Mouse (Mus musculus): Measurements from ENCODE around the gene Alkbh7. TPM values are rescaled to one million over a fixed set of nuclear protein-coding genes. Genes with fewer than 3 reads are reported as not detected.

The Alkbh7 gene
- polyA plus RNA-seq, 1 experiment: 8.6 TPM

DNA sequence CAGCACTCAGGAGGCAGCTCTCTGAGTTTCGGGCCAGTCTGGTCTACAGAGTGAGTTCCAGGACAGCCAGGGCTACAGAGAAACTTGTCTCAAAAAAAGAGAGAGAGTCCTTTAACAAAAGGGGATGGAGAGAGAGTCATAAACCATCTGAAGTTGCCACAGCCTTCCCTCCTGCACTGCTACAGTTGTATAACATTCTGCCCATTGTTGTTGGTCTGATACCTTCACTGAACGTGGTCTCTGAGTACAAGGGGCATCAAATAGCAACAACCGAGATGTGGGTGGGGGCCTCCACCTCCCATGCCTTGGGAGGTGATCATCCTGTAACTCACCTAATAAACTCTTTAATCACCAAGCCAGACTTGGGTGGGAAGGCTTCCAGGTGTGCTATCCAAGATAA lies 11.5 kb upstream of the Alkbh7 start:
- no peak overlapping the region for H3K27ac ChIP-seq (ENCODE audit: insufficient read depth, low read length)

DNA sequence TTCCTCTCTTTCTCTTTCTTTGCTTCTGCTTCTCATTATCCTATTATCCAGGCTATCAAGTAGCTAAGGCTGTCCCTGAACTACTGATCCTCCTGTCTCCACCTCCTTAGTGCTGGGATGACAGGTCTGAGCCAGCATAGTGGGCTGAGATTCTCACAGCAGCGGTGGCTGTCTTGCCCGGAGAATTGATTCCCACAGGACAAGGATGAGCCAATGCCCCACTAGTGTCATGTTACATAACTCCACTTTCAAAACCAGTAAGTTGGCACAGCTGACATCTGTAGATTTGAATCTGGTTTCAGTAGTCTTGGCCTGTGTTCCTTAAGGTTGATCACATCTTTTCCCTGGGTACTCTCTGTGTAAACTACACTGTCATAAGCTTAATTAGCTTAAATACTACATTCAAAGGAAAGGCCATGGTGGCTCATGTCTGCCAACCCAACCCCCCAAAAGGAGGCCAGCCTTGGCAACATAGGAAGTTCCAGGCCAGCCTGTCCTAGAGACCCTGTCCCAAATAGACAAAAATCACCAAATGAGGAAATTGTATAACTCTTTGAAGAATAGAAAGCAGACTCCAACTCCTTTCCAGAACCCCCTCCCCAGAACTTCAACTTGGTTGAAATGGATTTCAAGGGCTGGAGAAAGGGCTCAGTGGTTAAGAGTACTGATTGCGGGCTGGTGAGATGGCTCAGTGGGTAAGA lies 10.9 kb upstream of the Alkbh7 start:
- TF ChIP-seq POLR2A (IDR thresholded peaks at IDR 0.05; ENCODE audit: low read depth, low read length) (no peak), CTCF (IDR thresholded peaks at IDR 0.05; ENCODE audit: borderline replicate concordance, insufficient read depth, low read length) (no peak)
- Histone ChIP-seq H3K27ac (ENCODE audit: insufficient read depth, low read length) (no peak overlapping the region), H3K4me3 (ENCODE audit: insufficient read depth, low read length) (no peak overlapping the region), H3K4me1 (ENCODE audit: control insufficient read depth, insufficient read depth, low read length) (no peaks in the 10 kb centered on the region)

More for the DNA sequence above, 11.5 kb upstream of the Alkbh7 start:
- Histone ChIP-seq H3K4me1 (ENCODE audit: control insufficient read depth, insufficient read depth, low read length) (no peaks in the 10 kb centered on the region), H3K4me3 (ENCODE audit: insufficient read depth, low read length) (no peak overlapping the region)
- TF ChIP-seq POLR2A (IDR thresholded peaks at IDR 0.05; ENCODE audit: low read depth, low read length): no peak
- TF ChIP-seq CTCF (IDR thresholded peaks at IDR 0.05; ENCODE audit: borderline replicate concordance, insufficient read depth, low read length): no peak

DNA sequence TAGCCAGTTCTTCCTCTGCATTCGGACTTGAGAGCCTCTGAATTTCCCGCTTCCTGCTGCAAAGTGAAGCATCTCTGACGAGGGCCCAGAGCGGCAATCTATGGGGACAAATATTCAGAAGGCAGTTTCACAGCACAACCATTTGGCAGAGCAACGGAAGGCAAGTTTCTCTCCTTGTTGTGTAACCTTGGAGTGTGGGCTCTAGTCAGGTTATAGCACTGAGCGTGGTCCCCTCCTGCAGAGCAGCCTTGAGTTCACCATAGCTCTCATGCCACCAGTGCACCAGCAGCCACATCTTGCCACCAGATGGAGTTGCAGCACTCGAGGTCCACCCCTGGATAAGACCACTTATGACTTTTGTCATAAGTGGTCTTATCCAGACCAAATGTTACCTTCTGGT lies 8.7 kb upstream of the Alkbh7 start:
- TF ChIP-seq POLR2A (IDR thresholded peaks at IDR 0.05; ENCODE audit: low read depth, low read length) (no peak), CTCF (IDR thresholded peaks at IDR 0.05; ENCODE audit: borderline replicate concordance, insufficient read depth, low read length) (no peak)
- no peak overlapping the region for H3K4me3 ChIP-seq (ENCODE audit: insufficient read depth, low read length)
- no peaks in the 10 kb centered on the region for H3K4me1 ChIP-seq (ENCODE audit: control insufficient read depth, insufficient read depth, low read length)
- H3K27ac ChIP-seq (ENCODE audit: insufficient read depth, low read length): no peak overlapping the region

DNA sequence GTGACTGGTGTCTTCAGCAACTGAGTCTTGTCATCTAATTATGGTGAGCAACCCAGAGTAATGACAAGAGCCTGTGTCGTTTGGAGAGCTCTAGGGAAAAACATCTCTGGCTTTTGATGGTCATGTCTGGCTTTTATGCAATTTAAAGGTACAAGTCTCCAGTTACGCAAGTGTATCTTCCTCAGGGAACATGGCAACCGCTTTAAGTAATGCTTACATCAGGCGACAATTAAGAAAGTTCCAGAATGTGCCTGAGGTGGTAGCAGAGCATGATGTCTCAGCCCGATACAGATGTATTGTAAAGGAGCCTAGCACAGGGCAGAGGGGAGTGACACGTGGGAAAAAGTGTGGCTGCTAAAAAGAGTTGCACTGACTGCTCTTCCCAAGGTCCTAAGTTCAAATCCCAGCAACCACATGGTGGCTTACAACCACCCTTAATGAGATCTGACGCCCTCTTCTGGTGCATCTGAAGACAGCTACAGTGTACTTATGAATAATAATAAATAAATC lies 8.2 kb upstream of the Alkbh7 start:
- TF ChIP-seq CTCF (IDR thresholded peaks at IDR 0.05; ENCODE audit: borderline replicate concordance, insufficient read depth, low read length) (no peak), POLR2A (IDR thresholded peaks at IDR 0.05; ENCODE audit: low read depth, low read length) (no peak)
- Histone ChIP-seq H3K4me3 (ENCODE audit: insufficient read depth, low read length) (no peak overlapping the region), H3K4me1 (ENCODE audit: control insufficient read depth, insufficient read depth, low read length) (no peaks in the 10 kb centered on the region), H3K27ac (ENCODE audit: insufficient read depth, low read length) (no peak overlapping the region)

DNA sequence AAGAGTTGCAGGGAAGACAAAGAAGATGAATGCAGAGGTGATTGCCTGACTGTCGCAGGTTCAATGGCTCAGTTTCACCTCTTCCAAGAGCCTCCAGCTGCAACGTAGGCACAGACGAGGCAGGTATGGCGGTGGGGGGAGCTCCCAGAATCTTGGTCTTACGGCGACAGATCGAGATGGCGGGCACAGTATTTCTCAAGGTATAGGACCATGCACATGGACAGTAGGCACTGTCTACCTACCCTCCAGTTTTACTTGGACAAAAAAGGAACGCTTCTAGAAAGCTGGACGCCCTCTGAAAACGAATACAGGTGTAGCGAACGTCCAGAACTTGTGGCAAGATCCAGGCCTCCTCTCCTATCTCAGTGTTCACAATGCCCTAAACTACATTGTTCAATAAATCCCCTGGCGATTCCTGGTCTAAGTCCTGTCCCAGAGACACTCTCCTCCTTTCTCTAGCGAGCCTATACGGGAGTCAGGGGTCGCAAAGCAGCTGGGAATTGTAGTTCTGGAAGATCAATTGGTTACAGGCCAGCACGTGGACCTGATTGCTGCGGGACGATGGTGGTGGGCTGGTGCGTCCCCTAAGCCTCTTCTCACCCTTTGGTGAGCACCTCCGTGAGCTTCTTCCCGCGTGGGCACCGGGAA lies 7.5 kb upstream of the Alkbh7 start:
- peak; percentile 76; the same call in 1 of the 2 replicates for TF ChIP-seq POLR2A (IDR thresholded peaks at IDR 0.05; ENCODE audit: low read depth, low read length)
- no peak for TF ChIP-seq CTCF (IDR thresholded peaks at IDR 0.05; ENCODE audit: borderline replicate concordance, insufficient read depth, low read length)
- Histone ChIP-seq H3K4me3 (ENCODE audit: insufficient read depth, low read length) (peak overlapping the region; percentile 66), H3K27ac (ENCODE audit: insufficient read depth, low read length) (peak overlapping the region; percentile 34; the same call in 1 of the 2 replicates), H3K4me1 (ENCODE audit: control insufficient read depth, insufficient read depth, low read length) (no peaks in the 10 kb centered on the region)

DNA sequence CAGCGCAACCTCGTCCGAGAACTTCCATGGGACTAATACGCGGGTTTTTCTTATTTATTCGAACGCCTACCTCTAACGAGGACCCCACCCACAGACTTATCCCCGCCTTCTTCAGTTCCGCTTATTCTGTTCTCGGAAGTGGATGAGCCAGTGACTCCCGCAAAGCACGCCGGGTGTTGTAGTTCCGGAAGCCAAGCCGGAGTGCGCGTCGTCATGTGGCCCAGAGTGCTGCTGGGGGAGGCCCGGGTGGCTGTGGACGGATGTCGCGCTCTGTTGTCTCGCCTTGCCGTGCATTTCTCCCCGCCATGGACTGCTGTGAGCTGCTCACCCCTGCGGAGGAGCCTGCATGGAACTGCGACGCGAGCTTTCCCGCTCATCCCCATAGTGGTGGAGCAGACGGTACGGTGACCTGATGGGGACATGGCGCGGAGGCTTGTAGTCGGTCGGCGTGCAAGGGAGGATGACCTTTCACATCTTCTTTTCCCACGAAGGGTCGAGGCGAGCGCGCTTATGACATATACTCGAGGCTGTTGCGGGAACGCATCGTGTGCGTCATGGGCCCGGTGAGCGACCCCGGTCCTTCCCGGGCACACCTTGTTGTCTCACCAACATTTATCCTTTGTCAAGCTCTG lies 6.9 kb upstream of the Alkbh7 start, which contains the start of gene Clpp:
Clpp (plus strand) TSS at position 191 of the 632 bp plus-strand sequence.
- Histone ChIP-seq H3K27ac (ENCODE audit: insufficient read depth, low read length) (peak within 1 kb of the TSS; percentile 34; the same call in 1 of the 2 replicates), H3K4me1 (ENCODE audit: control insufficient read depth, insufficient read depth, low read length) (no peaks in the 10 kb centered on the region)

DNA sequence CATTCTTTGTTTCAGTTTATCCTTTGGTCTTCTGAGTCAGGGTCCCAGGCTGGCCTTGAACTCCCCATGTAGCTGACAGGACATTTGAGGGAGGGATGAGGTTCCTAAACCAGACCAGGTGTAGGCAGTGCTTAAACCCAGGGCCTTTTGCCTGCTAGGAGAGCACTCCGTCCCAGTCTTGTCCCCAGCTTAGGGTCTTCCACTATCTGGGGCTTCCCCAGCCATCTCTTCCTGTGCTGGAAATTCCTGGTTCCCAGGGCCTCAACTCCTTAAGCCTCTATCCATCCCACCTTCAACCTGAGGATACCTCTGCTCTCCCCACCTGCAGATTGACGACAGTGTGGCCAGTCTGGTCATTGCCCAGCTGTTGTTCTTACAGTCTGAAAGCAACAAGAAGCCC lies 6.2 kb upstream of the Alkbh7 start:
- TF ChIP-seq CTCF (IDR thresholded peaks at IDR 0.05; ENCODE audit: borderline replicate concordance, insufficient read depth, low read length) (no peak), POLR2A (IDR thresholded peaks at IDR 0.05; ENCODE audit: low read depth, low read length) (no peak)
- no peak overlapping the region for H3K27ac ChIP-seq (ENCODE audit: insufficient read depth, low read length)
- peak overlapping the region; percentile 66 for H3K4me3 ChIP-seq (ENCODE audit: insufficient read depth, low read length)
- H3K4me1 ChIP-seq (ENCODE audit: control insufficient read depth, insufficient read depth, low read length): no peaks in the 10 kb centered on the region

More for the DNA sequence above, 6.9 kb upstream of the Alkbh7 start, which contains the start of gene Clpp:
- peak within 1 kb of the TSS; percentile 66 for H3K4me3 ChIP-seq (ENCODE audit: insufficient read depth, low read length)
- TF ChIP-seq CTCF (IDR thresholded peaks at IDR 0.05; ENCODE audit: borderline replicate concordance, insufficient read depth, low read length): no peak
- peak; percentile 96 for TF ChIP-seq POLR2A (IDR thresholded peaks at IDR 0.05; ENCODE audit: low read depth, low read length)

DNA sequence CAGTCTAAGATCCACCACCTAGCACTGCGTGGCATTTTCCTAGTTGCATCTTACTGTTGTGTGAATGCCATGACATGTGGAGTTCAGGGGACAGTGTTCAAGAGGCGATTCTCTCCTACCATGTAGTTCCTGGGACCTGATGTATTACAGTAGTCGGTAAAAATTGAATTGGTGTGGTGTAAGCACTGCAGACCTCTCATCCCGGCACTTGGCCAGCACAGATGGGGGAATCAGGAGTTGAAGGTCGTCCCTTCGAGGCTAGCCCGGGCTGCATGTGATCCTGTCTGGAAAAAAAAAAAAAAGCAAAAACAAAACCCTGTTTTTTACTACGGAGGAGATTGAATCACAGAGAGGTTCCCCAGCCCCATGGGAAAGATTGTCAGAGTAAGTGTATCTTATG lies 2.1 kb upstream of the Alkbh7 start:
- TF ChIP-seq CTCF (IDR thresholded peaks at IDR 0.05; ENCODE audit: borderline replicate concordance, insufficient read depth, low read length) (no peak), POLR2A (IDR thresholded peaks at IDR 0.05; ENCODE audit: low read depth, low read length) (no peak)
- no peak overlapping the region for H3K27ac ChIP-seq (ENCODE audit: insufficient read depth, low read length)
- 0 out of 2 replicates have a peak, but pooled peaks cover 2% of the 10 kb centered on the region for H3K4me1 ChIP-seq (ENCODE audit: control insufficient read depth, insufficient read depth, low read length)

DNA sequence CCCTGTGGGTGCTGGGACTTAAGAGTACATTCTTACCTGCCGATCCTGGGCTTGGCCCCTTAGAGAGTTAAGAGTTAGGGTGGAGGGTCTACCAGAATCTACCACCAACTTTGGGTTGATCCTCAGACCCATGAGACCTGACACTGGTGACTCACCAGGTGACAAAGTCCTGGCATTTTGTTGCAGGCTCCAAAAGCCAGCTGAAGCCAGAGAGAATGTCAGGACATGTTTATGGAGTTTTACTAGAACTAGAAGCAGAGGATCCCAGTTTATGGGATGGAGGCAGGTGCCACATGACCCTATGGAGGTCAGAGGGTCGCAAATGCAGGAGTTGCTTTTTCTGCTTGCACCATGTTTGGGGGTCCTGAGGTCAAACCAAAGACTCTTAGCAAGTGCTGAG lies 633 bp upstream of the Alkbh7 start:
- Histone ChIP-seq H3K4me1 (ENCODE audit: control insufficient read depth, insufficient read depth, low read length) (peaks cover 9% of the 10 kb centered on the region), H3K27ac (ENCODE audit: insufficient read depth, low read length) (no peak overlapping the region), H3K4me3 (ENCODE audit: insufficient read depth, low read length) (no peak overlapping the region)
- TF ChIP-seq POLR2A (IDR thresholded peaks at IDR 0.05; ENCODE audit: low read depth, low read length) (no peak), CTCF (IDR thresholded peaks at IDR 0.05; ENCODE audit: borderline replicate concordance, insufficient read depth, low read length) (no peak)

More for the DNA sequence above, 2.1 kb upstream of the Alkbh7 start:
- H3K4me3 ChIP-seq (ENCODE audit: insufficient read depth, low read length): no peak overlapping the region

Data from embryonic fibroblast, embryonic 13.5 days (primary cell).